12 mouse cellular contexts compared by ENCODE assay signal in the genomic region with DNA sequence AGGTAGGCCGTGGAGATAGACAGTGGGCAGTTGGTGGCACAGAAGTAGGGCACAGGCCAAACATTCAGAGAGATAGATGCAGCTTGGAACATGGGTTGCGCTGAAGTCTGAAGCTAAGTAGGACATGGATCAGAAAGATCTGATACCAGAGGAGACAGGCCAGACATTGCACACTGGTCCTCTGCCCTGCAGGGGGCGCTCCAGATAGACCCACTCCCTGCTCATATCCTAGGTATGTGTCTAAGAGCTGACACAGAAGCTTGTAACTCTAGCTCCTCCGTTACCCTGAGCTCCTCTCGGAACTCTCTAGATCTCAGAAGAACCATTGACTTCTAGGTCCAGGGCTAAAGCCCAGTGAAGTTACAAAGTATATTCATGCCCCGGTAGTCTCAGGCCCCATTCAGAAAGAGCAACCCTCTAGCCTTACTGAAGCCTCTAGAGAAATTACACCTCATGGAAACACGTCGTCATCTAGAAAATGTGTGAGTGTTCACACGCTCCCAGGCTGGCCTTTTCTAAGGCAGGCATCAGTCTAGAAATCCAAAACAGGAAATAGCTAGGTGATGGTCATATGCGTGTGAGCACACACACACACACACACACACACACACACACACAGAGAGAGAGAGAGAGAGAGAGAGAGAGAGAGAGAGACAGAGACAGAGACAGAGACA.
DNase-seq lines count a peak whose midpoint lies in the region; ATAC-seq and TF ChIP-seq lines count a peak whose summit lies in the region.
"Had no signal": no experiment of that assay in that cellular context is flagged by ENCODE, and none has a peak within 500 bp of the region (broad histone marks: within the 10 kb centered on the region; RNA-seq: fewer than 3 reads in every experiment).

No protein-coding gene starts in this region.

- H3K9me3 ChIP-seq in kidney, postnatal 0 days (replicated peaks; ENCODE audit: low read length): no peaks in the 10 kb centered on the region
- no peaks in the 10 kb centered on the region for H3K9me3 ChIP-seq in liver, postnatal 0 days (ENCODE audit: low read length)
- H3K9me3 ChIP-seq: embryonic facial prominence, embryonic 12.5 days; limb, embryonic 10.5 days had no signal

- no peak overlapping the region for H3K4me2 ChIP-seq in kidney, postnatal 0 days (ENCODE audit: low read length)
- no peak overlapping the region for H3K4me2 ChIP-seq in liver, postnatal 0 days (ENCODE audit: low read depth, low read length)
- H3K4me2 ChIP-seq: embryonic facial prominence, embryonic 12.5 days had no signal

- no peak overlapping the region for H3K27ac ChIP-seq in kidney, postnatal 0 days
- no peak overlapping the region for H3K27ac ChIP-seq in liver, postnatal 0 days (ENCODE audit: low read depth)
- H3K27ac ChIP-seq: embryonic facial prominence, embryonic 12.5 days; limb, embryonic 10.5 days had no signal

- TF ChIP-seq EP300 in liver, postnatal 0 days (IDR thresholded peaks at IDR 0.05; ENCODE audit: low read depth): no peak

- no peaks in the 10 kb centered on the region for H3K4me1 ChIP-seq in kidney, postnatal 0 days (replicated peaks; ENCODE audit: insufficient read depth, low read length)
- no peaks in the 10 kb centered on the region for H3K4me1 ChIP-seq in liver, postnatal 0 days (ENCODE audit: insufficient read depth)
- H3K4me1 ChIP-seq: embryonic facial prominence, embryonic 12.5 days had no signal

- no peak for DNase-seq in kidney, postnatal 0 days (ENCODE audit: low spot score)
- no peak for DNase-seq in kidney, postnatal 25 days
- peak; percentile 84 for DNase-seq in CD4-positive, CD25-positive, alpha-beta regulatory T cell, adult 2 months (ENCODE audit: low read depth, low spot score)
- DNase-seq in T-cell, adult 2 months (ENCODE audit: low spot score): peak; percentile 29
- peak; percentile 32 for DNase-seq in liver, postnatal 0 days
- DNase-seq in ovary, postnatal 10 days (ENCODE audit: low spot score): no peak
- DNase-seq in adrenal gland, postnatal 25 days: no peak
- DNase-seq: gastrocnemius, postnatal 25 days; right cerebral cortex, postnatal 25 days had no signal

- 82% methylated on average over 10 of the region's 10 CpGs for WGBS in kidney, postnatal 0 days
- 81% methylated on average over 10 of the region's 10 CpGs for WGBS in liver, postnatal 0 days (ENCODE audit: insufficient replicate concordance)

- TF ChIP-seq CTCF in kidney, postnatal 0 days (IDR thresholded peaks at IDR 0.05; ENCODE audit: low read depth): peak; percentile 28; the same call in 1 of the 2 replicates
- peak; percentile 48 for TF ChIP-seq CTCF in liver, postnatal 0 days (IDR thresholded peaks at IDR 0.05; ENCODE audit: low read depth)

- H3K4me3 ChIP-seq in kidney, postnatal 0 days (replicated peaks; ENCODE audit: low read depth, low read length): no peak overlapping the region
- no peak overlapping the region for H3K4me3 ChIP-seq in liver, postnatal 0 days (ENCODE audit: low read depth, low read length)
- H3K4me3 ChIP-seq: embryonic facial prominence, embryonic 12.5 days; limb, embryonic 10.5 days had no signal

- H3K36me3 ChIP-seq in kidney, postnatal 0 days (ENCODE audit: insufficient read depth, low read length): no peaks in the 10 kb centered on the region
- no peaks in the 10 kb centered on the region for H3K36me3 ChIP-seq in liver, postnatal 0 days (replicated peaks; ENCODE audit: insufficient read depth, low read length)
- H3K36me3 ChIP-seq: embryonic facial prominence, embryonic 12.5 days; limb, embryonic 10.5 days had no signal

- H3K9ac ChIP-seq in kidney, postnatal 0 days (ENCODE audit: low read depth, low read length): no peak overlapping the region
- H3K9ac ChIP-seq in liver, postnatal 0 days (replicated peaks): no peak overlapping the region
- H3K9ac ChIP-seq: embryonic facial prominence, embryonic 12.5 days had no signal

- H3K27me3 ChIP-seq in kidney, postnatal 0 days (ENCODE audit: insufficient read depth, low read length): no peaks in the 10 kb centered on the region
- no peaks in the 10 kb centered on the region for H3K27me3 ChIP-seq in liver, postnatal 0 days (ENCODE audit: insufficient read depth, low read length)
- H3K27me3 ChIP-seq: embryonic facial prominence, embryonic 12.5 days had no signal

- no peak for ATAC-seq in kidney, postnatal 0 days (replicated peaks; ENCODE audit: low FRiP score, low read depth)
- ATAC-seq in liver, postnatal 0 days: no peak
- ATAC-seq in erythroid progenitor cell, adult 5-6 weeks (replicated peaks; ENCODE audit: low FRiP score, poor library complexity, severe bottlenecking): no peak; the same call in 1 of the 2 replicates

Comparison
In these comparisons a context has a peak if more than half of its experiments do, and no peak if none do; other contexts are left out.
1. DNase-seq: peak in CD4-positive, CD25-positive, alpha-beta regulatory T cell, adult 2 months (single experiment), T-cell, adult 2 months (single experiment) and liver, postnatal 0 days (single experiment); none in kidney, postnatal 0 days (single experiment), kidney, postnatal 25 days (0 of 2), ovary, postnatal 10 days (single experiment) and adrenal gland, postnatal 25 days (single experiment).